Mouse (Mus musculus): Measurements from ENCODE around the gene Sipa1l2.

Sipa1l2 gene

DNA sequence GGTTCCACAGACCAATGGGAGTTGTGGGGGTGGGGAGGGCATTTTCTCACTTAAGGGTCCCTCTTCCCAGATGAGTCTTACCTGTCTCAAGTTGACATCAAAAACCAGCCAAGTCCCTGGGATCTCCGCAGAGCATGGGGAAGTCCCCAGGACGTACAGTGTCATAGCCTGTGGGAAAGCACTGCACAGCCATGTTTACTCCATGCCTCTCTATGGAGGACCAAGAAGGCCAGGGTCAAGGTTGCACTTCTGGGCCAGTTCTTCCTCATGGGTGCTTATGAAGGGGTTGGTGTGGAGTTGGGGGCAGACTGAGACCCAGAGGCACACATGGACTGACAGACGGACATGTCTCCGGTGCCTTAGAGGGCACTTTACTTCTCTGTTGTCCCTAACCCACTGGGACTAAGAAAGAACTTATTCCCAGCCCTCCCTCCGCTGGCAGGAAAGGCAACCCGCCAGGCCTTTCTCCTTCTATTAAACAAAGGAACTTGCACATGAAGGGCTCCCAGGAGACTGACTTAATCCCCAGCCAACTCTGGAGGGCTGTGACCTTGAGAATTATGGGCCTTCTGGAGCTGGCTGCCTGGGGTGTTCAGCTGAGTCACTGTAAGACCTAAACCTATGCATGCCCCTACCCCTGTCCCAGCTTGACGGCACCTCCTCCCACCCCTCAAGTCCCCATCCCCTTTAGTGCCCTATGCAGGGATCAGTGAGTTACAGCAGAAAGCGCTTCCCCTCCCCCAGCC, 199.9 kb downstream of the Sipa1l2 start:
- DNase-seq (ENCODE audit: low read depth, low spot score), result no peak

DNA sequence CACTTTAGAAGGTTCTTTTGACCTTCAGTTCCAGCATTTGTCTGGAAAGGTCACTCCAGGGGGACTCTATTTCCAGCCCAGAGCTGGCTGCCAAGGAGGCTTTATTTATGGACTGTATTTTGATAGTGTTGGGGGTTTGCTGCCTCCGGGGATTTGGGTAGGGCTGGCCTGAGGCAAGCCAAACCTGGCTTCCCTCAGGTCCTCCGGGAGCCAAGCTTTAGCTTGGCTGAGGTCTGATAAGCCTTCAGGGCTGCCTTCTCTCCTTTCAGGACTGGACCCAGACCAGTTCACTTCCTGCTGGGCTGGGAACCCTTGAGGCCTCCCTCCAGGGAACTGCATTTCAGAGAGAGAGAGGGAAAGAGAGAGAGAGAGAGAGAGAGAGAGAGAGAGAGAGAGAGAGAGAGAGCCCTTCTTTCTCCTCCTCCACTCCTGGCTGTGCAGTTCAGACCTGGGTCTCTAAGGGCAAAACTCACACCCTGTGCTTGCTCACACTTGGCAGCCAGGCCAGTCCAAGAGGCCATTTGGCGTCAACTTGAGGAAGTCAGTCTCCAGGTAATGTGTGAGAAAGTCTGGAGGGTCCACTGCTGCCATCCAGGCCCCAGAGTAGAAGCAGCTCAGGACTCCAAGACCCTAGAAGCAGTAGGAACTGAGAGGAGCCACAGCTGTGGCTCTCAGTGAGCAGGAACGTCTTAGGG, 201.1 kb downstream of the Sipa1l2 start:
- DNase-seq (ENCODE audit: low read depth, low spot score), result no peak
